Mouse (Mus musculus): ENCODE data around the gene Klf15.

Gene Klf15

DNA sequence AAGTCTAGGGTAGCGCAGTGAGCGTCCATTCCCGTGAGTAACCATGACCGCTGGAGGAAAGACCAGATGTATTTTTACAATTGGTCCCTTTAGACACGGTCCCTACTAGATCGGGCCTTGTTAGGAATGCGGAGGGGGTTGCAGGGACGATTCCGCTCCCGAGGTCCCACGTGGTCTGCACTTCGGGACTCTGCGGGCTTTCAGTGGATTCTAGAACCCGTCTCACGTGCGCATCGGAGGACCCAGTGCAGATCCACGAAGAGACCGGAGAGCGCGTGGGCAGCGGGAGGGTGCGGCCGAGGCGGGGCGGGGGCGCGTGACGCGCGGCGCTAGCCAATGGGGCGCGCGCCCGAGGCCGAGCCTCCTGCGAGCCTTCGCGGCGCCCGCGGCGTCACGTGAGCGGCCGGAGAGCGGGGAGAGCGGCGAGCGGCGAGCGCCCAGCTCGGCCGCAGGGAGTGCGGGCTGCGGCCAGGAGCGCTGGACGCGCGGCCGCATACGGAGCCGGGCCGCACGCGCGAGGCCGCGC lies at the start of gene Klf15:
Klf15 (plus strand) TSS at position 396 of the 526 bp plus-strand sequence.
- in situ Hi-C loops (cut with MboI, MseI) = no loop called here

DNA sequence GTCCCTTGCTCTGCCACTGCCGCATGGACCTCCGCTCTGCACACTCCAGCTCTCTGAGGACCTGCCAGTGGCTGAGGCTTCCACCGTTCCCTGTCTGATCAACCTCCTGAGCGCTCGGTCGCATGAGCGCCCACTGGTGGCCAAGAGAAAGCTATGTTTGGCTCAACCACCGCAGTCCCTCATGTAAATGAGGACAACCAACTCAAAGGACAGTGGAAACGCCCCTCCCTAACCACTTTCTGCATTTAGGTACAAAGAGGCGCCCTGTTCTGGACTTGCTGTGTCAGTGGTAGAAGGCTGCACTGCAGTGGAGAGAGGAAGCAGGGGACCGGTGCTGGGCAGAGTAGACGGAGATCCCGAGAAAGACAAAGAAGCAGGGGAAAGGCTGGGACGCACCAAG lies 39.8 kb upstream of the Klf15 start:
- in situ Hi-C loops (cut with MboI, MseI) = no loop called here

DNA sequence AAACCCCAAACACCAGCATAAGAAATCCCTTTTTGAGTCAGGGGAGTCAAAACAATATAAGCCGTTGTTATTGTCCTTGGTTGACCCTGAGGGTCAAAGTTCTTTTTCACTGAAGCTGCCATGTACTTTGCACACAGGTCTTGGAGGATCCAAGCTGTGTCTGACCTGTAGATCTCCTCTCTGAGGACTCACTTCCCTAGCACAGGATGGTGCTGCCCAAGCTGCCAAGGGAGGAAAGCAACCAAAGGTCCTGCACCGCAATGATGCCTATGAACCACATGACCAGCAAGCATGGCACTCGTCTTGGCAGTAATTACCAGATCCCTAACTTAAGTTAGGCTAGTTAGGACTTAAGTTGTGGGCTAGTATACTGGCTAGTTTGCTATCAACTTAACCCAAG lies 37.0 kb upstream of the Klf15 start:
- in situ Hi-C loops (cut with MboI, MseI) = no loop called here

DNA sequence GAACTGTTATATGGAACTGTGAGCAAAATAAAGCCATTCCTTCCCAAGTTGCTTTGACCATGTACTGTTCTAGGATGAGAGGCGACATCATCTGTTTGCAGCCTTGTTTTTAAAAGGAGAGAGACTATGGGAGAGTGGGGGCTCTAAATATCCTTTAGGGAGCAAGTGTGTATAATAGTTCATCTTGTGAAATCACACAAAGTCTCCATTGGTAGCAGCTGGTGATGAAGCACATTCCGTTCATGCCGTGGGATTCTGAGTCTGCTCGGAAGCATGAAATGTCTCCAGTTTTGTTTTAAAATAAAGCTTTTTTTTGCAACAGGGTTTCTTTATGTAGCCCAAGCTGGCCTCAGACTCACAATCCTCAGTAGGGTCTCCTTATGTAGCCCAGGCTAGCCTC lies 36.4 kb upstream of the Klf15 start:
- in situ Hi-C loops (cut with MboI, MseI) = no loop called here

DNA sequence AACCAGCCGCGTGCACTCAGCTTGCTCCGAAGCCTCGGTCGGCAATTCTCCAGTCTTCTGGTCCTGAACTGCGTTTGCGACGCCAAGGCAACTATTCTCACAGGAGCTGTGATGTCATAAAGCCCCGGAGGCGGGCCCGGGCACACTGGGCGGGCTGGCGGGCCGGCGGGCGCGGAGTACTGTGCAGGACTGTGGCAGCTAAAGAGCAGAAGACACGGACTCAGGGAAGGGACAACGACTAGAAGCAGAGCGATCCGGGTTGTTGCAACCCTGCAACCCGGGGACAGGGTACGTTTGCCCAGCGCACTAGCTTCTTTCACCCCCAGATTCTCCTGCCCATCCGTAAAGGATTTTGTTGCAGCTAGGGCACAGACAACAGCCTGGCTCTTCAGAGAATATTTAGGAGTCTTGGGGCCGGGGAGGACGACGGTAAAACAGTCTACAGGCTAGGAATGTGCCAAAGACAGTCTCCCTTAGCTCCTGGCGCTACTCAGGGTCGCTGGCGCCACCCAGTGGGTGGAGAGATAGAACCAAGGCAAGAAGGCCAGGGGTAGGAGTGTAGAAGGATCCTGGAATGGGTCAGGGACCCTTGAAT lies 33.9 kb upstream of the Klf15 start, which contains the start of gene Cfap100:
Cfap100 (minus strand) TSS at position 418 of the 595 bp plus-strand sequence.
- in situ Hi-C loops (cut with MboI, MseI) = no loop called here

DNA sequence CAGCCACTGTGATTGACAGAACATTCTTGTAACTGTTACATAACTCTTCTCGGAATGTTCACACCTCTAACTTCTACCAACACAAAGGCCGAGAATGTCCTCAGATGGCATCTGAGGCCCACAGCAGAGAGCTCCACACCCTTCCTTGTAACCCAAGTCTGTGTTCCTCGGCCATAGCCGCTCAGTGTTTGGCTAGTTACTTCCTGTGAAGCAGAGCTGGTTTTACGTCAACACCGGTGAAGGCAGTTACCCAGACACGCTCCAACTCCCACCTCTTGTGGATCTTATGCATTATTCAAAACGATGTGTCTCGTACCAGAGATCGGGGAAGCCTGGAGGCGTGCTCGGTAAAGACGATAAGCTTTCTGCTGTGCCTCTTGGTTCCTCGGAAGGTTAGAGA lies 32.5 kb upstream of the Klf15 start:
- in situ Hi-C loops (cut with MboI, MseI) = loop anchor here (5.0 kb wide), 1 partner anchor 748 kb away; no protein-coding TSS in a partner anchor

DNA sequence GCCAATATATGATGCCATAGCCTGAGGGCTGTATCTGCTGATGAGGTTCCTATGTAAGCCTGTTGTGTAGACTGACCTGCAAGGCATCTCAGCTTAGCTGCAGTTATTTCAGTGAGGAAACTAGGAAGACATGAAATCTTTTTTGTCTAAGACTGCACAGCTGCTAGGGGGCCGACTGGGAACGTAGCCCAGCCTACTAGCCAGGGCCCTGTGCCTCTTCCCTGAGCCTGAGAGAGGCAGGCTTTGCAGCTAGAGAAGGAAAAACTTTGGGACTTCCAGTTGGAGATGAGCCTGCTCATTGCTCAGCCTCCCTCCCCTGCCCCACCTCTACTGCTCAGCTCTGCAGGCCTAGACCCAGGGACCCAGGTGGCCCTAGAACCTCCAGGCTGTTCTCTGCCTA lies 30.9 kb upstream of the Klf15 start:
- in situ Hi-C loops (cut with MboI, MseI) = loop anchor here (5.0 kb wide), 1 partner anchor 749 kb away; no protein-coding TSS in a partner anchor

DNA sequence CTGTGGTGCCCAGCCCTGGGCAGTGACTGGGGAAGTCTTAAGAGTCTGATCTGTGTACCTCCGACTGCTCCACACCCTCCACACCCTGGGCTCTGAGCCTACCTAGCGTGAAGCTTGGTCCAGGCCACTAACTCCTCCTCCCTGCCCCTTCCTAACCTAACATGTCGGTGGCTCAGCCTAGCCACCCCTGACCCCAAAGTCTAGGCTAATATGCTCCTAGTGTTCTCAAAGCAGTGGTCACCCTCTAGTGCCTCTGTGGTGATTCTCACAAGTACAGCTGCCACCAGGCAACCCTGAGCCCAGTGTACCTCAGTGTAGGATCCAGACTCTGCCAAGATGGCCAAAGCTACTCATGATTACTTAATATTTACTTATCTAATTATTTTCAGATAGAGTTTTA lies 27.7 kb upstream of the Klf15 start:
- in situ Hi-C loops (cut with MboI, MseI) = loop anchor here (5.0 kb wide), 1 partner anchor 752 kb away; no protein-coding TSS in a partner anchor

DNA sequence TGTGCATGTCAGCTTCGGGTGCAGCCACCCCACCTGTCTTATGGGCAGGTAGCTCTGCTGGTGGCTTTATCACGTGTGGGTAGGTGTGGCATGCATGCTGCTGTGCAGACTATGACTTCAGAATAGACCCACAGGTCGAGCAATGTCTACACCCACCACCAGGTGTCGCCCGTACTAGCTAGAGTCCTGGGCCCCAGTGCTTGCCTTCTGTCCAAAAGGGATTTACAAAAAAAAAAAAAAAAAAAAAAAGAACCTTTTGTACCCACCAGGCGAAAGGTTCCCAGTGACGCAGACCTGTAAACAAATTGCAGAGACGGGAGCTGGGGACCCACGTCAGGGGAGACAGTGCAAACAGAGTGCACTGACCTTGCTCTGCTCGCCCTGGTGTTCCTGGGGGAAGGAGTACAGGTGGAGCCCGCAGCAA lies 27.2 kb upstream of the Klf15 start:
- in situ Hi-C loops (cut with MboI, MseI) = no loop called here

DNA sequence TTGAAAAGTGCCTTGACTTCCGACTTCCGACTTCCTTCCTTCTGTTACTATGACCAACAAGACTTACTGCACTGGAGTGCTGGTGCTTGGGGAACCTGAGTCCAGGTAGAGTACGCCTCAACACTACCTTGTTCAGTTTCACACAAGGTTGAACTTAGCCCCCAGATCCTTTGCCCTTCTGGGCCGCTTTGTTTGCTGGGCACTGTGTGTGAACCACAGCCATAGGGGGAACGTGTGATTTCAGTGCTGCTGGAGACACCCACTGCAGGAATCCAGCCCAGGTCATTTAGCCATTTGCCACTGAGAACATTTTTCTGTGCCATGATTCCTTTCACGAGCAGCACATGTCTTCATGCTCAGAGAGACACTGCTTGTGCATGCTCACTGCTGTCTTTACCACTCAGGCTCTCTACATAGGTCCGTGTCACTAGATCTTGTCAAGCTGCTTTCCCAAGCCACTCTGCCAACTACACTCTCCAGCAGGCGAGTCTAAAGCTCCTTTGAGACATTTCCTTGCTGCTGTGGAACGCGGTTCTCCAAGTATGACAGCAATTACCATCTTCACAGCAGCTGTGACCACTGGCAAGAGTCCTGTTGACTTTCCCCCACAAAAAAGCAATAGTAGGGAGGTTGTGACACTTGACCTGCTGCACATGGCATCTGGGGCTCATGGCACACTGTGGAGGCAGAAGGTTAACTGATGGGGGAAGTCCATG lies 26.0 kb upstream of the Klf15 start:
- in situ Hi-C loops (cut with MboI, MseI) = no loop called here

DNA sequence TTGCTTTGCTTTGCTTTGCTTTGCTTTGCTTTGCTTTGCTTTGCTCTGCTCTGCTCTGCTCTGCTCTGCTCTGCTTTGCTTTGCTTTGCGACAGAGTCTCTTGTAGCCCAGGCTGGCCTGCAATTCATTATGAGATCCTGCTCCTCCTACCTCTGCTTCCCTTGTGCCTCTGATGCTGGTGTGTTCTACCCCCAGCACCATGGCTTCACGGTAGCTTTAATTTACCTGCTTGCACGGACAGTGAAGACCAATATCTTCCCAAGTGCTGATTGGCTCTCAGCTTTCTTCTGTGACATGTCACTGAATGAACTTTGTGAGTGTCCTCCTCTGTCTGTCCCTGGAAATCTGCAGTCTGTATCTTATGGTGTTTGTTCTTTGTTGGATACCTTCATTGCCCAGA lies 25.3 kb upstream of the Klf15 start:
- in situ Hi-C loops (cut with MboI, MseI) = no loop called here

DNA sequence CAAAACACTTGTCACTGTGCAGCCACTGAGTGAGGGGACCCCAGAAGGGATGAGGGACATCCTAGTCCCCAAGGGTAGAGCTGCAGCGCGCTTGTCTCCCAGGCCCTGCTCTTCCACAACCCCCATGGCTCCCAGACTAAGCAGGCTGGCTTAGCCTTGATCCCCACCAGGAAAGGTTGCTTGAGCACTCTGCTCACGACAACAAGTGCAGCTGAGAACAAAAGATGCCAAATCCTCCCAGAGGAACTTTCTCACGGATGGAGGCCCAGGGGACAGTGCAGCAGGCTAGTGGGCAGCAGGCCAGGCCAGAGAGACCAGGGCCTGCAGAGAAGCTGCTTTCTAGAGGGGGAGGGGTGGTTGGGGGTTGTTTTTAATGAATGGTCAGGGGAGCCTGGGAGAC lies 15.5 kb upstream of the Klf15 start:
- in situ Hi-C loops (cut with MboI, MseI) = no loop called here

DNA sequence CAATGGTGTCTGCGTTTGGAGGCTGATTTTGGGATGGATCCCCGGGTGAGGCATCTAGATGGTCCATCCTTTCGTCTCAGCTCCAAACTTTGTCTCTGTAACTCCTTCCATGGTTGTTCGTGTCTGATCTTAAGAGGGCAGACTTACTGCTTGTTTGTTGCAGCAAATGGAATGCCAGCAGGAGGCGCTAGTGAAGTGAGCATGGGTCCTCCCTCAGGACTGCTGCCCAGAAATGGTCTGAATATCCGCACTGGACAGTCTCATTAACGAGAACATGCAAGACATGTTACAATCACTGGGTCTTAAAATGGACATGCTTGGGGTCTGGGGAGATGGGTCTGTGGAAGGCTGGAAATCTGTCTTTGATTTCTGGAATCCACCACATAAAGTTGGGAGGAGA lies 12.2 kb upstream of the Klf15 start:
- in situ Hi-C loops (cut with MboI, MseI) = no loop called here

DNA sequence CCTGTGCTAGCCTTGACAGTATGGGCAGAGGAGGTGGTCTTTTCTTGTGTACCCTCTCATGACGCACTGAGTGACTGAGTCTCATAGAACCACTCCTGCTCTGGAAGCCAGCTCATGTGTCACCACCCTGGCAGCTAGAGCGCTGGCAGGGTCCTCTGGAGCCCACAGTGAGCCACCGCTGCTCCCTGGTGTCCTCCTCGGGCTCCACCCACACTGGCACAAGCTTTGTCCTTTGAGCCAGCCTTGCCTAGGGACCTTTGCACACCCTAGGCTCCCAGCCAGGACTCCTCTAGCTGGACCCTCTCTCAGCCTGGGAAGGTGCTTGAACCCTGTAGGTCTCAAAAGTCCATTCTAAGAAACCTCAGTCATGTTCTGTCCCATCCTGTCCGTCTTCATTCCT lies 11.7 kb upstream of the Klf15 start:
- in situ Hi-C loops (cut with MboI, MseI) = no loop called here

DNA sequence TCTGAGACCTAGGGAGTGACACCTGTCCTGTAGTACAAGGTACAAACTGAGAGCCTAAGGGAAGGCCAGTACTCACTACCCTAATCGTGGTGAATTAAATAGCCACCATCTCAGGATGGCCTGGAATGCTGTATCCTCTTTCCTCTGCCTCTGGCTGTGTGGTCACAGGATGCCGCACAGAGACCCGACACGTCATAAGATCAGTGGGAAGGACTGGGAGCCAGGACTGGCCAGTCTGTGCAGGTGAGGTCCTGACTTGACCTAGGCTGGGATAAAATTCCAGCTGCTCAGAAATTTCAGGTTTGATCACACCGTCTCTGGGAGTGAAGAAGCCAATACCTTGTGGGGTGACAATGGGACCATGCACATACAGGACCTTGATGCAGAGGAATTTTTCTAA lies 10.9 kb upstream of the Klf15 start:
- in situ Hi-C loops (cut with MboI, MseI) = no loop called here

DNA sequence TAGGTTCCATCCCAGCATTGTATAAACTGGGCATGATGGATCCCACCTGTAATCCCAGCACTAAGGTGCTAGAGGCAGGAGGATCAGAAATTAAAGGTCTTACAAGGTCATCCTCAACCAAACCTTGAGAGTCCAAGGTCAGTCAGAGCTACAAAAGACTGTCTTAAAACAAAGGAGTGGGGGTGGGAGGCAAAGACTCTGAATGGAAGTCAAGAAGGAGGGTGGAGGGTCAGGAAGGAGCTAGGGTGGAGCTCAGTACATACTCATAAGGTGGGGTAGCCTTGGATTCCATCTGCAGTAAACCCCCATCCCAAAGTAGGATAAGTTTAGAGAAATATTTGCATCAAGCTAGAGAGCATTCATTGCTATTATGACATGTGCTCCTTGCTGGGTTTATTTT lies 9.8 kb upstream of the Klf15 start:
- in situ Hi-C loops (cut with MboI, MseI) = no loop called here

DNA sequence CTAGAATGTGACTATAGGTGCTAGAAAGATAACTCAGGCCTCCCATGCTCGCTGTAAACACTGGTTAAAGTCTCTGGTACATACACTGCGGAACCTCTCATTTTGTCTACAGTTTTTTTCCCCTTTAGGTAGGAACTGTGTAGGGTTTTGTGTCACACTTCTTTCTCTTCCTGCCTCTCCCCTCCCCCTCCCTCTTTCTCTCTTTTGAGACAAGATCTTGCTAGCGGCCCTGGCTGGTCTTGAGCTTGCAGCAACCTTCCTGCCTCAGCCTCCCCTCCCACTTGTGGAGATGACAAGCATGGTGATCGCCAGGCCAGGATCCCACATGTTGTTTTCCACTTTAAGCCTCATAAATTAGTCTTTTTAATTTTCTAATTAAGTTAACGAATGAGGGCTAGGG lies 8.6 kb upstream of the Klf15 start:
- in situ Hi-C loops (cut with MboI, MseI) = no loop called here

DNA sequence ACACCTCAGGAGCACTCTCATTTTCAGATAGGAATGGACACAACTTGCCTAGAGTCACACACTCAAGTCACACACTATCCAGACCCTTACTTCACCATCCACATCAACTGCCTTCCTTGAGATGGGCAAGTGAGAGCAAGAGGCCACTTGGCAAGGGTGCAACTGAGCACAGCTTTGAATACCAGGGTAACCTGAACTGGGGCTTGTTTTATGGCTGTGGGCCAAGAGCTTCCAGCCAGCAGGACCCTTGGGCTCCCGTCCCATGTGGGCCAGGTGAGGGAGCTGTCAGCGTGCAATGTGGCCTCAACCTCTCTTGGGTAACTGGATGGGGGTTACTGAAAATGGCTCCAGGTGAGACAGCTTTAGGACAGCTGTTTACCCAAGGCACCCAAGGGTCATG lies 5.0 kb upstream of the Klf15 start:
- in situ Hi-C loops (cut with MboI, MseI) = no loop called here

DNA sequence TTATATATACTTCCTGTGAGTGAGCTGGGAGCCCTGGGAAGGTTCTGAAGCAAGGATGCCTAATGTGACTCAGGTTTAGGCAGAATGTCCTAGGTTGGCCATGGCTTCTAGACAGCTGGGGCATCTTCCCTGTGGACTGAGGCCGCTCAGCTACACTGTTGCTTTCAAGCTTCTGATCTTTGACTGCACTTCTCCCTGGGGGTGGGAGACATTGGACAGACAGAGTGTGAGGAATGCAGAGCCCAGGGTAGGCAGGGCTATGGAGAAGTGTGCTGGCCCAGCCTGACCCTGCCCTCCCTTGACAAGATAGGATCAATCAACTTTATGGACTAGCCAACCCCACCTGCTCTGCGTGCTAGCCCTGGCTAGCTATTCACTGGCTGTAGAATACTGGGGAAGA lies 1.2 kb upstream of the Klf15 start:
- in situ Hi-C loops (cut with MboI, MseI) = no loop called here

DNA sequence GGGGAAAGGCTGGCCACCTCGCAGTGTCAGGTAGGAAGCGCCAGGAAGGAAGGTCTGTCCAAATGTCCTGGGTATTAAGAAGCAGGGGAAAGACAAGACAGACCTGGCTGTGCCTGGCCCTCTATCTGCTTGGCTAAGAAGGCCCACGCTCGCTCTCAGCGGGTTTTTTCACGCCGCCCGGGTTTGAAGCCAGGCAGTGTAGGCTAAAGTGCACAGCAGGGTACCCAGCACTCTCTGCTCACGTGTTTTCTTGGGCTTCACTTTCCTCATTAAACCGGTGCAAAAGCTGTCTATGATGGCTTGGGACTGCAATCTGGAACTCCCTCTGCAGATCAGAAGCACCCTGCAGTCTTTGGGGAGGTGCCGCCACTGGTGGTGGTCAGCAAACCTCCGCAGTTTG lies 605 bp upstream of the Klf15 start:
- in situ Hi-C loops (cut with MboI, MseI) = no loop called here

DNA sequence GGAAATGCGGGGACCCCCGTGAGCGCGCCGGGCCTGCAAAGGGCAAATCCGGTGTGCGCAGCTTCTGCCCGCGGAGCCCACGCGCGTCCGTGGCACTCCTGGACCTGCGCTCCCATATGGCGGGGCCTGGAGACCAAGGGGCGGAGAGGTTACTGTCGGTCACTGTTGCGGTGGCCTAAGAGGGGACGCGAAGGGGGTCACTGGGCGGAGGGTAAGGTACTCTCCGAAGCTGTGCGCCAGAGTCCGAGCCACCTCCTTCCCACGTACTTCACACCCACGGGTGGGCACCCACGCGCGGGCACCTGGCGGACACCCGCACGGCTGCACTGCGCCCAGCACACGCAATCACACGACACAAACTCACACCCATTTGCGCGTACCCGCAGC lies 458 bp downstream of the Klf15 start:
- in situ Hi-C loops (cut with MboI, MseI) = no loop called here

DNA sequence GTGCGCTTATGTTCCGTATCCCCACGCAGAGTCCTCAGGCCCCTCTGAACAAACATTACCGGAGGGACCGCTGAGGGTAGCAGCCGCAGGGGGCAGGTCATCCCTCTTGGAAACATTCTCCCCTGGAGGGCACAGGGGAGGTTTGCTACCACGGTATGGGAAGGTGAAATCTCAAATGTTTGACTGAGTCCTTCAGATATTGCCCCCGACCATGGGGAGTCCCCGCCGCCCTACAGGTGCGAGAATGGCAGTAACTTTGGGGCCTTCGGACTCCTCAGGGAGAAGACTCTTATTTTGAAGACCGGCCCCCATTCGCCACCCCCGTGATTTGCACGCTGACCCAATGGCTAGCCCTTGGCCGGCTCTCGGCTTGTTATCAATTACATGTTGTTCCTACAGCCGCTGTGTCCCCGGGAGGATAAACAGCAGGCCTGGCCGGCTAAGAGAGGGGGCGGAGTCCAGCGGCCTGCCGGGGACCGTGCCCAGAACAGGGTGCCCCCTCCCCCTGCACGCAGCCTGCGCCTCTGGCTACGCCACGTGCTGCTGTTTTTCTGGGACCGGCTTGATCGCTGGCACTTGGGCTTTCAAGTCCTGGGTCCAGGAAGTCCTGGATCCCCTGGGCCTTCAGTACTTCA lies 969 bp downstream of the Klf15 start:
- in situ Hi-C loops (cut with MboI, MseI) = no loop called here

Data from T-helper 1 cell (primary cell).